Mouse (Mus musculus) spleen, adult 2 months (tissue): ENCODE measurements around the gene D430041D05Rik. TPM values are rescaled to one million over a fixed set of nuclear protein-coding genes. Genes with fewer than 3 reads are reported as not detected.

Experiments
- DNase-seq, 2 experiments: peaks; one replicate each; pipeline versions ENCODE4 v3.0.0 to v3.0.0-alpha.2; 2012 to 2021; ENCODE audit warnings: low spot score in 2 of 2, low read depth in 1 of 2
- H3K27ac ChIP-seq: fragments of 200-500 bp; 2 replicates; pipeline ENCODE4 v1.5.1; 2012; ENCODE audit warnings: low read length, inconsistent platforms; ENCODE audit not compliant: insufficient read depth
- H3K27me3 ChIP-seq: fragments of 200-500 bp; 2 replicates; pipeline ENCODE4 v1.6.1; 2012; ENCODE audit warnings: mild to moderate bottlenecking, moderate library complexity, low read length, inconsistent platforms; ENCODE audit not compliant: control insufficient read depth, insufficient read depth
- H3K36me3 ChIP-seq: fragments of 200-500 bp; 2 replicates; pipeline ENCODE4 v1.6.1; 2012; ENCODE audit warnings: mild to moderate bottlenecking, low read length, inconsistent platforms; ENCODE audit not compliant: control insufficient read depth, insufficient read depth
- H3K4me1 ChIP-seq: fragments of 200-500 bp; 2 replicates; pipeline ENCODE4 v1.6.1; 2011; ENCODE audit warnings: inconsistent platforms; ENCODE audit not compliant: control insufficient read depth, insufficient read depth, insufficient read length
- H3K4me3 ChIP-seq: fragments of 200-500 bp; 2 replicates; pipeline ENCODE4 v1.5.1; 2011; ENCODE audit warnings: mild to moderate bottlenecking, inconsistent platforms; ENCODE audit not compliant: insufficient read depth, insufficient read length; ENCODE audit errors: extremely low read depth
- CTCF ChIP-seq: fragments of 200-500 bp; IDR thresholded peaks from 2 replicates; pipeline ENCODE4 v1.5.1; 2011; ENCODE audit warnings: mild to moderate bottlenecking, inconsistent platforms; ENCODE audit not compliant: insufficient read depth, insufficient read length, insufficient replicate concordance; ENCODE audit errors: extremely low read depth
- POLR2A ChIP-seq: fragments of 200-500 bp; IDR thresholded peaks from 2 replicates; pipeline ENCODE4 v1.6.1; 2011; ENCODE audit warnings: low read depth, low read length, inconsistent platforms
- WGBS: fragments of 180-500 bp; shearing (Covaris S2); methylation state at CpG from one replicate; pipeline ENCODE4 v1.1.7; 2018; 5-methylcytosine and 5-hydroxymethylcytosine counted together
- polyA plus RNA-seq: library from polyadenylated mRNA; depleted of rRNA; stranded (reverse); fragments of >200 nt; gene quantifications from 2 replicates; pipeline ENCODE4 v1.2.3, GENCODE M21; 2012

D430041D05Rik gene
- polyA plus RNA-seq, 1 experiment, result 0.01 TPM

GRCm38 (mm10) chr2:104256585-104256984 is 154.2 kb downstream of the D430041D05Rik start:
- Histone ChIP-seq H3K36me3 (no peaks in the 10 kb centered on the region), H3K4me3 (no peak overlapping the region), H3K4me1 (no peaks in the 10 kb centered on the region), H3K27ac (no peak overlapping the region), H3K27me3 (no peaks in the 10 kb centered on the region)
- no peak for DNase-seq
- WGBS, result 74% methylated on average over 15 of the region's 15 CpGs
- TF ChIP-seq CTCF (no peak), POLR2A (no peak)

GRCm38 (mm10) chr2:104254944-104255343 is 155.9 kb downstream of the D430041D05Rik start:
- WGBS, result 83% methylated on average over 9 of the region's 9 CpGs
- H3K27ac ChIP-seq, result no peak overlapping the region
- no peak overlapping the region for H3K4me3 ChIP-seq
- no peak for DNase-seq
- H3K27me3 ChIP-seq, result no peaks in the 10 kb centered on the region
- TF ChIP-seq CTCF, result no peak
- no peak for TF ChIP-seq POLR2A
- H3K36me3 ChIP-seq, result no peaks in the 10 kb centered on the region
- H3K4me1 ChIP-seq, result no peaks in the 10 kb centered on the region

- no peak for TF ChIP-seq CTCF
- TF ChIP-seq POLR2A, result no peak
Measured at GRCm38 (mm10) chr2:104253341-104253740, 157.5 kb downstream of the D430041D05Rik start.

GRCm38 (mm10) chr2:104251647-104252046 is 159.2 kb downstream of the D430041D05Rik start:
- 48% methylated on average over 4 of the region's 4 CpGs for WGBS
- Histone ChIP-seq H3K4me3 (no peak overlapping the region), H3K4me1 (no peaks in the 10 kb centered on the region), H3K36me3 (no peaks in the 10 kb centered on the region), H3K27me3 (no peaks in the 10 kb centered on the region), H3K27ac (no peak overlapping the region)
- TF ChIP-seq CTCF (no peak), POLR2A (no peak)
- DNase-seq, result no peak

More at GRCm38 (mm10) chr2:104253341-104253740, 157.5 kb downstream of the D430041D05Rik start:
- no peaks in the 10 kb centered on the region for H3K36me3 ChIP-seq
- H3K4me1 ChIP-seq, result no peaks in the 10 kb centered on the region
- H3K27ac ChIP-seq, result no peak overlapping the region
- no peak overlapping the region for H3K4me3 ChIP-seq
- no peak for DNase-seq
- 82% methylated on average over 4 of the region's 4 CpGs for WGBS
- no peaks in the 10 kb centered on the region for H3K27me3 ChIP-seq

- H3K4me1 ChIP-seq, result no peaks in the 10 kb centered on the region
- no peaks in the 10 kb centered on the region for H3K36me3 ChIP-seq
- 72% methylated on average over 2 of the region's 2 CpGs for WGBS
- no peak overlapping the region for H3K4me3 ChIP-seq
- TF ChIP-seq CTCF (no peak), POLR2A (no peak)
- H3K27me3 ChIP-seq, result no peaks in the 10 kb centered on the region
- DNase-seq, result no peak
- no peak overlapping the region for H3K27ac ChIP-seq
Measured at GRCm38 (mm10) chr2:104249856-104250255, 161.0 kb downstream of the D430041D05Rik start.

GRCm38 (mm10) chr2:104246851-104247250 is 164.0 kb downstream of the D430041D05Rik start:
- no peak overlapping the region for H3K4me3 ChIP-seq
- DNase-seq, result no peak
- 89% methylated on average over 4 of the region's 4 CpGs for WGBS
- TF ChIP-seq CTCF, result no peak
- TF ChIP-seq POLR2A, result no peak
- H3K27ac ChIP-seq, result no peak overlapping the region
- H3K27me3 ChIP-seq, result no peaks in the 10 kb centered on the region; the same call in 1 of the 2 replicates
- no peaks in the 10 kb centered on the region for H3K36me3 ChIP-seq
- no peaks in the 10 kb centered on the region for H3K4me1 ChIP-seq

- Histone ChIP-seq H3K4me1 (no peaks in the 10 kb centered on the region), H3K27ac (no peak overlapping the region), H3K4me3 (no peak overlapping the region), H3K27me3 (no peaks in the 10 kb centered on the region; the same call in 1 of the 2 replicates), H3K36me3 (no peaks in the 10 kb centered on the region)
- no peak for TF ChIP-seq POLR2A
- no peak for TF ChIP-seq CTCF
- no peak for DNase-seq
- WGBS, result 89% methylated on average over 5 of the region's 5 CpGs
Measured at GRCm38 (mm10) chr2:104242055-104242454, 168.8 kb downstream of the D430041D05Rik start.
